Mouse (Mus musculus) lung, postnatal 0 days (tissue): ENCODE results near the gene Egflam.

Source experiments
- CTCF ChIP-seq: IDR thresholded peaks from 2 replicates; pipeline ENCODE4 v1.5.1; 2016; ENCODE audit warnings: antibody characterized with exemption, mild to moderate bottlenecking
- EP300 ChIP-seq: IDR thresholded peaks from 2 replicates; pipeline ENCODE4 v1.6.1; 2016; ENCODE audit warnings: antibody characterized with exemption, mild to moderate bottlenecking, control low read depth

- TF ChIP-seq EP300 (no peak), CTCF (no peak)
Measured at GRCm38 (mm10) chr15:7180576-7180975, 217.6 kb downstream of the Egflam start.
